Mouse (Mus musculus) bone marrow, adult 2 months (tissue): ENCODE results near the gene Casz1.

Source experiments
- CTCF ChIP-seq: fragments of 200-500 bp; IDR thresholded peaks from 2 replicates; pipeline ENCODE4 v1.5.1; 2011; ENCODE audit warnings: low read length, control low read depth; ENCODE audit not compliant: control insufficient read depth, insufficient read depth
- POLR2A ChIP-seq: fragments of 200-500 bp; IDR thresholded peaks from 2 replicates; pipeline ENCODE4 v1.6.1; 2011; ENCODE audit warnings: low read depth, mild to moderate bottlenecking, control low read depth, low read length, borderline replicate concordance; ENCODE audit not compliant: control insufficient read depth

DNA sequence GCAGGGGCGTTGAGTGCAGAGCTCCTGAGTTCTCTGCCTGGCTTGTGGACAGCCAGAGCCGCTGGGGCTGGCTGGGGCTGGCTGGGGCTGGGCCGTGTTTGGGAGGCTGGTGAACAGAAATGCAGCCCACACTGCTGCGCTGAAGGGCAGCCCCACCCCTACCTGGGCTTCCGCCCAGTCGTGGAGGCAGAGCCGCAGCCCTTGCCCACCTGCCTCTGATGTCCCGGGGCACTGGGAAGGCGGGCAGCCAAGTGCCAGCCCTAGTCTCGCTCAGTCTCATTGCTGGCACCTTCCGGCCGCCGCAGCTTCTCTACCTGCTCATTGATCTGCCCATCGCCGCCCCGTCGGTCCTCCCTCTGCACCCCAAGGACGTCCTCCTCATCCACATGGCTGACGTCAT, 156.9 kb downstream of the Casz1 start:
- TF ChIP-seq CTCF, result no peak
- 0 out of 2 replicates have a peak, but pooled peaks have one; percentile 13 for TF ChIP-seq POLR2A
